ENCODE assay signal across 8 mouse cellular contexts in genomic region chr3:146220776-146221486, GRCm38 (mm10). TPM values are rescaled to one million over a fixed set of nuclear protein-coding genes. Genes with fewer than 3 reads are reported as not detected.
DNase-seq lines count a peak whose midpoint lies in the region; ATAC-seq and TF ChIP-seq lines count a peak whose summit lies in the region.

Gene Lpar3, plus strand, starts transcription at chr3:146220963.

- no peaks in the 10 kb centered on the region for H3K36me3 ChIP-seq in embryonic facial prominence, embryonic 11.5 days (replicated peaks; ENCODE audit: control insufficient read depth, insufficient read depth, low read depth, low read length)
- no peaks in the 10 kb centered on the region for H3K36me3 ChIP-seq in kidney, adult 2 months (ENCODE audit: control insufficient read depth, insufficient read depth, low read length)
- no peaks in the 10 kb centered on the region for H3K36me3 ChIP-seq in liver, embryonic 13.5 days
- no peaks in the 10 kb centered on the region for H3K36me3 ChIP-seq in neural tube, embryonic 11.5 days (ENCODE audit: control insufficient read depth, insufficient read depth, low read length)
- H3K36me3 ChIP-seq in testis, adult 2 months (ENCODE audit: control insufficient read depth, insufficient read depth, low read length): no peaks in the 10 kb centered on the region

- peak; percentile 55 for TF ChIP-seq CTCF in kidney, adult 2 months (conservative IDR thresholded peaks at IDR 0.05; ENCODE audit: insufficient read depth, insufficient read length, low read depth, low read length)
- 0 out of 2 replicates have a peak, but pooled peaks have one; percentile 31 for TF ChIP-seq CTCF in testis, adult 2 months (IDR thresholded peaks at IDR 0.05; ENCODE audit: control insufficient read depth, insufficient read depth, insufficient replicate concordance, low read depth, low read length)

- peak within 1 kb of the TSS; percentile 90 for H3K4me2 ChIP-seq in embryonic facial prominence, embryonic 11.5 days (ENCODE audit: low read depth, low read length)
- peak within 1 kb of the TSS; percentile 60 for H3K4me2 ChIP-seq in liver, embryonic 13.5 days
- H3K4me2 ChIP-seq in neural tube, embryonic 11.5 days (ENCODE audit: low read depth): peak within 1 kb of the TSS; percentile 83

- H3K4me1 ChIP-seq in embryonic facial prominence, embryonic 11.5 days (ENCODE audit: control insufficient read depth, insufficient read depth, low read length): no peaks in the 10 kb centered on the region
- H3K4me1 ChIP-seq in kidney, adult 2 months (ENCODE audit: control insufficient read depth, insufficient read depth, low read length): peaks cover 21% of the 10 kb centered on the region
- no peaks in the 10 kb centered on the region for H3K4me1 ChIP-seq in liver, embryonic 13.5 days (replicated peaks)
- H3K4me1 ChIP-seq in neural tube, embryonic 11.5 days (ENCODE audit: control insufficient read depth, insufficient read depth, low read length): no peaks in the 10 kb centered on the region
- peaks cover 7% of the 10 kb centered on the region; the same call in 1 of the 2 replicates for H3K4me1 ChIP-seq in testis, adult 2 months (ENCODE audit: control insufficient read depth, insufficient read depth, low read length)

- H3K27me3 ChIP-seq in embryonic facial prominence, embryonic 11.5 days (ENCODE audit: control insufficient read depth, insufficient read depth, low read length): peaks cover 2% of the 10 kb centered on the region; the same call in 1 of the 2 replicates
- no peaks in the 10 kb centered on the region for H3K27me3 ChIP-seq in kidney, adult 2 months (replicated peaks; ENCODE audit: control insufficient read depth, insufficient read depth, low read length)
- H3K27me3 ChIP-seq in liver, embryonic 13.5 days: peaks cover 58% of the 10 kb centered on the region
- H3K27me3 ChIP-seq in neural tube, embryonic 11.5 days (ENCODE audit: control insufficient read depth, insufficient read depth, low read length): peaks cover 19% of the 10 kb centered on the region
- H3K27me3 ChIP-seq in testis, adult 2 months (ENCODE audit: control insufficient read depth, insufficient read depth, low read length): no peaks in the 10 kb centered on the region

- H3K4me3 ChIP-seq in embryonic facial prominence, embryonic 11.5 days (ENCODE audit: low read depth, low read length): peak within 1 kb of the TSS; percentile 57
- H3K4me3 ChIP-seq in kidney, adult 2 months (ENCODE audit: insufficient read depth, low read depth, low read length): peak within 1 kb of the TSS; percentile 65
- peak within 1 kb of the TSS; percentile 46 for H3K4me3 ChIP-seq in liver, embryonic 13.5 days (replicated peaks)
- H3K4me3 ChIP-seq in neural tube, embryonic 11.5 days (ENCODE audit: low read depth, low read length): peak within 1 kb of the TSS; percentile 46
- H3K4me3 ChIP-seq in testis, adult 2 months (ENCODE audit: control insufficient read depth, low read depth, low read length): peak within 1 kb of the TSS; percentile 73

- peak within 1 kb of the TSS; percentile 54 for H3K9ac ChIP-seq in embryonic facial prominence, embryonic 11.5 days (replicated peaks; ENCODE audit: low read length)
- H3K9ac ChIP-seq in liver, embryonic 13.5 days: no peak within 1 kb of the TSS
- H3K9ac ChIP-seq in neural tube, embryonic 11.5 days (ENCODE audit: low read length): peak within 1 kb of the TSS; percentile 59

- under 1% methylated on average over 73 of the region's 73 CpGs for WGBS in embryonic facial prominence, embryonic 11.5 days
- WGBS in kidney, adult 2 months: 2% methylated on average over 73 of the region's 73 CpGs
- WGBS in liver, embryonic 13.5 days (ENCODE audit: insufficient replicate concordance): 1% methylated on average over 72 of the region's 73 CpGs
- WGBS in neural tube, embryonic 11.5 days: under 1% methylated on average over 73 of the region's 73 CpGs

- no peak for TF ChIP-seq POLR2A in kidney, adult 2 months (IDR thresholded peaks at IDR 0.05; ENCODE audit: low read depth, low read length)
- no peak for TF ChIP-seq POLR2A in testis, adult 2 months (IDR thresholded peaks at IDR 0.05; ENCODE audit: control insufficient read depth, low read depth, low read length)

- DNase-seq in cerebellum, adult 9-10 months: no peak
- peak; percentile 74 for DNase-seq in embryonic facial prominence, embryonic 11.5 days (ENCODE audit: low spot score)
- peak; percentile 4 to 12 for DNase-seq in heart, adult 9 months (ENCODE audit: low spot score in 2 of 2)
- peak; percentile 91 for DNase-seq in kidney, adult 2 months
- peak; percentile 15 for DNase-seq in liver, embryonic 13.5 days
- DNase-seq in neural tube, embryonic 11.5 days (ENCODE audit: low spot score): peak; percentile 80

- ATAC-seq in cerebellum, adult (ENCODE audit: insufficient number of reproducible peaks, low FRiP score, low TSS enrichment): peak; percentile 26; the same call in 1 of the 2 replicates
- ATAC-seq in embryonic facial prominence, embryonic 11.5 days (replicated peaks; ENCODE audit: insufficient number of reproducible peaks, low FRiP score, low TSS enrichment, low read depth): peak; percentile 84
- peak; percentile 36; the same call in 1 of the 2 replicates for ATAC-seq in liver, embryonic 13.5 days (ENCODE audit: low read depth)
- ATAC-seq in neural tube, embryonic 11.5 days (ENCODE audit: insufficient read depth, low FRiP score, low TSS enrichment): peak; percentile 95

- no peaks in the 10 kb centered on the region for H3K9me3 ChIP-seq in embryonic facial prominence, embryonic 11.5 days (replicated peaks; ENCODE audit: control insufficient read depth, low read length)
- no peaks in the 10 kb centered on the region for H3K9me3 ChIP-seq in liver, embryonic 13.5 days (replicated peaks)
- no peaks in the 10 kb centered on the region for H3K9me3 ChIP-seq in neural tube, embryonic 11.5 days (ENCODE audit: control insufficient read depth, low read length)

- no peak within 1 kb of the TSS for H3K27ac ChIP-seq in embryonic facial prominence, embryonic 11.5 days (replicated peaks; ENCODE audit: low read depth, low read length)
- peak within 1 kb of the TSS; percentile 41; the same call in 1 of the 2 replicates for H3K27ac ChIP-seq in kidney, adult 2 months (ENCODE audit: insufficient read depth, low read depth, low read length)
- H3K27ac ChIP-seq in liver, embryonic 13.5 days: no peak within 1 kb of the TSS
- no peak within 1 kb of the TSS for H3K27ac ChIP-seq in neural tube, embryonic 11.5 days (ENCODE audit: low read depth, low read length)
- H3K27ac ChIP-seq in testis, adult 2 months (ENCODE audit: control insufficient read depth, insufficient read depth, low read depth, low read length): peak within 1 kb of the TSS; percentile 50

RNA-seq across cellular contexts. Expression of gene Lpar3, which starts in this region (rescaled TPM):
- 0.88 and 1.3 TPM in 2 replicates for polyA plus RNA-seq in embryonic facial prominence, embryonic 11.5 days (2014; fragmentation: Nextera tagmentation; extraction: Ambion mirVana)
- 33.7 and 39.8 TPM in 2 replicates for polyA plus RNA-seq in kidney, adult 2 months (2012; rRNA removed)
- polyA plus RNA-seq in liver, embryonic 13.5 days (2015; fragmentation: Nextera tagmentation; extraction: Ambion mirVana): 0.06 and 0.09 TPM in 2 replicates
- 1.4 and 2.4 TPM in 2 replicates for polyA plus RNA-seq in neural tube, embryonic 11.5 days (2014; fragmentation: Nextera tagmentation; extraction: Ambion mirVana)
- polyA plus RNA-seq in testis, adult 2 months (2012; rRNA removed): 18.9 and 27.0 TPM in 2 replicates

Comparison
In these comparisons a context has a peak if more than half of its experiments do, and no peak if none do; other contexts are left out.
1. Peak in DNase-seq, ATAC-seq, H3K4me3 ChIP-seq and H3K4me2 ChIP-seq in liver, embryonic 13.5 days; RNA of the gene not detected or under 1 TPM.
2. ATAC-seq: peak in every context shown above with its lines; median percentile 95 in neural tube, embryonic 11.5 days; 84 in embryonic facial prominence, embryonic 11.5 days; 36 in liver, embryonic 13.5 days; 26 in cerebellum, adult.
3. H3K27ac ChIP-seq: peak in kidney, adult 2 months (single experiment) and testis, adult 2 months (single experiment); none in embryonic facial prominence, embryonic 11.5 days (single experiment), liver, embryonic 13.5 days (single experiment) and neural tube, embryonic 11.5 days (single experiment).
4. Peak in every context shown above with its lines, with median percentiles within 50 percentile points of each other: H3K4me2 ChIP-seq and H3K4me3 ChIP-seq.